Mouse (Mus musculus) heart, adult 8-10 months (tissue): Measurements from ENCODE around the gene Trim16. TPM values are rescaled to one million over a fixed set of nuclear protein-coding genes. Genes with fewer than 3 reads are reported as not detected.

Experiments
- DNase-seq: peaks from one replicate; pipeline ENCODE4 v3.0.0; 2022; ENCODE audit warnings: low spot score
- total RNA-seq, 4 experiments: library from RNA; stranded (reverse); gene quantifications; 2 replicates each; pipeline ENCODE4 v1.2.4; 2022

Trim16 gene
- total RNA-seq, 4 experiments from 2014 or later = 6.5 to 10.9 (median 9.0) TPM

DNA sequence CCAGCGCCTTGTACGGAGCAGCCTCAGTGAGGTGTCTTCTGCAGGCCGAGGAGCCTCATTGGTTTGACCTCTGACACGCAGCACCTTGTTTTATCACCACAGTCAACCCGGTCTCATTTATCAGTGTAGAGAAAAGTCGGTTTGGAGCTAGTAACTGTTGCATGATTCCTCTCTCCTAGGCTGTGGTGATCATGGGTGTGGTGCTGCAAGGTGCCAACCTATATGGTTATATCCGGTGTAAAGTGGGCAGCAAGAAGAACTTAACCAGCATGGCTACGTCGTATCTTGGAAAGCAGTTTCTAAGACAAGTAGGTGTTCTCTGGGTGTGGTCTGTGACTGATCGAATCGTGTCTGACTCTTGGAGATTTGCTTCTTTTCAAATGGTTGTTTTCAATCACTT lies 71.7 kb downstream of the Trim16 start:
- no peak for DNase-seq

Other genes starting within 250 kb of the Trim16 start
- gene Trpv2, start 245.7 kb upstream of the Trim16 start, total RNA-seq = 1 to 10 TPM; 1.6 to 4.1 (median 1.8) TPM
- 1 to 10 TPM; 3.1 to 4.5 (median 3.7) TPM for gene Lrrc75a, start 171.7 kb upstream of the Trim16 start, total RNA-seq
- gene Mmgt2, start 171.6 kb upstream of the Trim16 start, total RNA-seq = 1 to 10 TPM; 5.1 to 5.9 (median 5.7) TPM
- gene Zfp287, start 88.3 kb upstream of the Trim16 start, total RNA-seq = 1 to 10 TPM; 2.4 to 3.3 (median 2.9) TPM
- not detected for gene Gm10428, start 67.1 kb upstream of the Trim16 start, total RNA-seq
- 1 to 10 TPM in 1 of 4 experiments, under 1 TPM in 3; 0.41 to 1.8 (median 0.72) TPM for gene Zfp286, start 30.8 kb upstream of the Trim16 start, total RNA-seq
- under 1 TPM; 0.09 to 0.44 (median 0.30) TPM for gene Fbxw10, start 26.8 kb downstream of the Trim16 start, total RNA-seq
- 10 to 100 TPM; 18.5 to 24.8 (median 21.2) TPM for gene Tvp23b, start 59.2 kb downstream of the Trim16 start, total RNA-seq
- not detected for gene Cdrt4, start 131.0 kb downstream of the Trim16 start, total RNA-seq
- not detected for gene Tekt3, start 241.4 kb downstream of the Trim16 start, total RNA-seq